Mouse (Mus musculus): ENCODE measurements at regions not wholly inside any gene's neighbourhood (a gene's known extent, or its start where the extent isn't known, plus 50 kb on each side); places are given as distances from the start of the nearest gene placed in this dataset.

- ATAC-seq (replicated peaks; ENCODE audit: low FRiP score), result no peak
- H3K9me3 ChIP-seq (replicated peaks), result no peaks in the 10 kb centered on the region
- H3K4me3 ChIP-seq (replicated peaks), result no peak overlapping the region
- no peaks in the 10 kb centered on the region for H3K27me3 ChIP-seq
- no peak overlapping the region for H3K4me2 ChIP-seq
- no peaks in the 10 kb centered on the region for H3K36me3 ChIP-seq
- peaks cover 12% of the 10 kb centered on the region for H3K4me1 ChIP-seq
- 74% methylated on average over 1 of the region's 1 CpGs for WGBS
- no peak overlapping the region for H3K27ac ChIP-seq
- no peak overlapping the region for H3K9ac ChIP-seq
Measured at GRCm38 (mm10) chr12:25281438-25281837, 184.5 kb upstream of the Id2 start.

- WGBS, result 63% methylated on average over 6 of the region's 6 CpGs
- Histone ChIP-seq H3K27ac (no peak overlapping the region), H3K4me3 (replicated peaks) (no peak overlapping the region), H3K9ac (no peak overlapping the region), H3K4me1 (peaks cover 49% of the 10 kb centered on the region), H3K36me3 (no peaks in the 10 kb centered on the region), H3K4me2 (no peak overlapping the region), H3K9me3 (replicated peaks) (no peaks in the 10 kb centered on the region), H3K27me3 (no peaks in the 10 kb centered on the region)
- no peak for ATAC-seq (replicated peaks; ENCODE audit: low FRiP score)
Measured at GRCm38 (mm10) chr12:25273631-25274305, 176.8 kb upstream of the Id2 start.

GRCm38 (mm10) chr12:25272752-25273125 is 175.8 kb upstream of the Id2 start:
- H3K27me3 ChIP-seq, result no peaks in the 10 kb centered on the region
- ATAC-seq (replicated peaks; ENCODE audit: low FRiP score), result peak; percentile 69
- WGBS, result 8% methylated on average over 3 of the region's 3 CpGs

GRCm38 (mm10) chr12:25272114-25272751 is 175.3 kb upstream of the Id2 start:
- Histone ChIP-seq H3K27me3 (no peaks in the 10 kb centered on the region), H3K36me3 (no peaks in the 10 kb centered on the region), H3K27ac (peak overlapping the region; percentile 64), H3K4me2 (peak overlapping the region; percentile 27; the same call in 1 of the 2 replicates), H3K9me3 (replicated peaks) (no peaks in the 10 kb centered on the region), H3K9ac (no peak overlapping the region), H3K4me3 (replicated peaks) (no peak overlapping the region), H3K4me1 (peaks cover 49% of the 10 kb centered on the region)
- peak; percentile 61 for ATAC-seq (replicated peaks; ENCODE audit: low FRiP score)
- 12% methylated on average over 6 of the region's 6 CpGs for WGBS

More at GRCm38 (mm10) chr12:25272752-25273125, 175.8 kb upstream of the Id2 start:
- Histone ChIP-seq H3K27ac (peak overlapping the region; percentile 64), H3K4me3 (replicated peaks) (no peak overlapping the region), H3K36me3 (no peaks in the 10 kb centered on the region), H3K9ac (no peak overlapping the region), H3K9me3 (replicated peaks) (no peaks in the 10 kb centered on the region), H3K4me1 (peaks cover 49% of the 10 kb centered on the region), H3K4me2 (peak overlapping the region; percentile 27; the same call in 1 of the 2 replicates)

- Histone ChIP-seq H3K9ac (no peak overlapping the region), H3K4me3 (replicated peaks) (no peak overlapping the region), H3K27ac (no peak overlapping the region), H3K9me3 (replicated peaks) (no peaks in the 10 kb centered on the region), H3K4me2 (no peak overlapping the region), H3K4me1 (peaks cover 70% of the 10 kb centered on the region), H3K36me3 (no peaks in the 10 kb centered on the region), H3K27me3 (no peaks in the 10 kb centered on the region)
- ATAC-seq (replicated peaks; ENCODE audit: low FRiP score), result no peak
- 70% methylated on average over 3 of the region's 3 CpGs for WGBS
Measured at GRCm38 (mm10) chr12:25269878-25270277, 172.9 kb upstream of the Id2 start.

DNA sequence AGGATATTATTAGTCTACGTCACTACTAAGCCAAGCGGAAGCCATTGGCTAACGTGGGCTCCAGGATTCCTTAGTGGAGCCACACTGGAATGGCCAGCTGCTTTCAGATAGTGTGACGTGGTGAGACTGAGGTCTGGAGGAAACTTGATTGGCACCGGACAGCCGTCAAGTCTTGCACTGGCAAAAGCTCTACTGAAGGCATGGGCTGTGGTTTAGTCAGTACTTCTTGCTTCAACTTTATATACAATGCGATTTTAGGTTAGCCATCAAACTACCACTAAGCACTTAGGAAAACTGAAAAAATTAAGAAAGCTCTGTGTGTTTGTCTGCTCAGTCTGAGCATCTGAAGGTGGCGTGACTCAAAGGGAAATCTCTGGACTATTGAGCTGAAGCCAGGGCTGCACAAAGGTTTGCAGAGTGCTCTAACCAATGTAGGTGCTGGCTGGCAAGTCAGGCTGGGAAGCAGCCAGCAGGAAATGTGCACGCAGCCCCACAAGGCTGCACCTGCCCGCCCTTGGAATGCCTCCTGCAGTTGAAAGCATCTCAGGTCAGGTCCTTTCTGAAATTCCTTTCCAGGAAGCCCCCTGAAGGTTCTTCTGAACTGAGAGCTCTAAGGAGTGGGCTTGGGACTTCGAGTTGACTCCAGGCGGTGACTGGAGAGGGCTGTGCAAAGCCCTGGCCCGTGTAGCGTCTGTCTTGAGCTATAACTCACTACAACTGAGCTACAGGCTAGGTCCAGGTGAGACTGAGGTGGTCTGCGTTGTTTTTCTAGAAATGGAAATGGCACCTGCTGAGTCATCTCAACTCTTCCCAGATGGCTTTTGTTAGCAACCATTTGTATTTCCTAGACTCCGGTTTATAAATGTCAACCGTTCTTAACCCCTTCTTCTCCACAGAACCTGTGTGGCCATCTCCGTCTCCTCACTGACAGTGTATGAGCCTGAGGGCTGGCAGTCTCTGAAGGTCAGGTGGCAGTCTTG is 172.2 kb upstream of the Id2 start:
- no peaks in the 10 kb centered on the region for H3K27me3 ChIP-seq
- H3K4me3 ChIP-seq (replicated peaks), result no peak overlapping the region
- no peak overlapping the region for H3K4me2 ChIP-seq
- ATAC-seq (replicated peaks; ENCODE audit: low FRiP score), result no peak
- no peak overlapping the region for H3K27ac ChIP-seq
- H3K9ac ChIP-seq, result no peak overlapping the region
- WGBS, result 62% methylated on average over 18 of the region's 18 CpGs
- peaks cover 66% of the 10 kb centered on the region for H3K4me1 ChIP-seq
- no peaks in the 10 kb centered on the region for H3K36me3 ChIP-seq
- no peaks in the 10 kb centered on the region for H3K9me3 ChIP-seq (replicated peaks)

- no peaks in the 10 kb centered on the region for H3K9me3 ChIP-seq (replicated peaks)
- no peaks in the 10 kb centered on the region for H3K27me3 ChIP-seq
- H3K4me1 ChIP-seq, result peaks cover 58% of the 10 kb centered on the region
- 74% methylated on average over 7 of the region's 7 CpGs for WGBS
- no peak overlapping the region for H3K27ac ChIP-seq
- no peak overlapping the region for H3K9ac ChIP-seq
- H3K36me3 ChIP-seq, result no peaks in the 10 kb centered on the region
- H3K4me2 ChIP-seq, result no peak overlapping the region
- ATAC-seq (replicated peaks; ENCODE audit: low FRiP score), result no peak
- no peak overlapping the region for H3K4me3 ChIP-seq (replicated peaks)
Measured at GRCm38 (mm10) chr12:25268323-25268722, 171.4 kb upstream of the Id2 start.

GRCm38 (mm10) chr12:25267572-25268115 is 170.7 kb upstream of the Id2 start:
- Histone ChIP-seq H3K27me3 (no peaks in the 10 kb centered on the region), H3K4me3 (replicated peaks) (no peak overlapping the region), H3K27ac (no peak overlapping the region), H3K9me3 (replicated peaks) (no peaks in the 10 kb centered on the region), H3K4me1 (peaks cover 51% of the 10 kb centered on the region), H3K4me2 (no peak overlapping the region), H3K36me3 (no peaks in the 10 kb centered on the region), H3K9ac (no peak overlapping the region)
- 90% methylated on average over 13 of the region's 13 CpGs for WGBS
- ATAC-seq (replicated peaks; ENCODE audit: low FRiP score), result no peak

- Histone ChIP-seq H3K27me3 (no peaks in the 10 kb centered on the region), H3K4me2 (no peak overlapping the region), H3K36me3 (no peaks in the 10 kb centered on the region), H3K4me3 (replicated peaks) (no peak overlapping the region), H3K9ac (no peak overlapping the region), H3K9me3 (replicated peaks) (no peaks in the 10 kb centered on the region), H3K27ac (no peak overlapping the region), H3K4me1 (peaks cover 44% of the 10 kb centered on the region)
- ATAC-seq (replicated peaks; ENCODE audit: low FRiP score), result no peak
- 69% methylated on average over 17 of the region's 17 CpGs for WGBS
Measured at GRCm38 (mm10) chr12:25266701-25267571, 170.0 kb upstream of the Id2 start.

DNA sequence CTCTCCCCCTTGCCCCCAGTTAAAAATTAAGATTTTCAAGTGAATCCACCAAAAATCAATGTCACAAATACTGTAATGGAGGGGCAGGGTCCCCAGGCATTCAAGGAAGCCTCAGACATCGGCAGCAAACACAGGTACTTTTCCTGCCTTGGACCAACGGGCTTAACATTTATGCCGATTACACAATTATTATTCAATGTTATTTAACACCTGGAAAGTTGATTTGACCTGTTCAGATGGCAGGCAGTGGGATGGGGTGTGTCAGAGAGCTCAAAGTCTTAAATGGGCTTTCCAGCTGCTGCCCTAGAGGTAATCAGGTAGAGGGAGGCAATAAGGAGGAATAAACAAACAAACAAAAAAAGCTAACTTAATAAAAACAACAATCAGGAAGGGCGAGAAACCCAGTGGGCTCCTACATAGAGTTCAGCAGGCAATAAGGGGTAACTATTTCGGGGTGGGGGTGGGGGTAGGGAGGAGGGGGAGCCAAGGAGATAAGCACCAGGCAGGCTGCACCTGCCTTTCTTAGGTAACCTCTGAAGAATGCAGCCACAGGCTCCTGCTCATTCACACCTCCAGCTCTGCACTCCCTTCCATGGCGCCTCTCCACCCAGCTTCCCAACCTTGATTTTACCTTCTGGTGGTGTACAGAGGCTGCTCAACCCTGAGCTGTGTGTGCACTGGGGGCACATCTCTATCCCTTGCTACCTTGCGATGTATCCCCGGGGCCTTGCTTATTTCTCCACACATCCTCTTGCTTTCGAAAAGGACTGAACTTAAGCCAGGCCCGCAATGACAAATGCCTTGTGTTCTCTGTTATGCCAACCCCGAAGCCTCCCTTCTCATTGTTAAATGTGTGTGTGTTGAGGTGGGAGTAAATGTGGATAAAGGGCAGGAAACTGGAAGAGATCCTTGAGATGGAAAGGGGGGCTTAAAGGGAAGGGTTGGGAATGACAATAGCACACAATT is 168.9 kb upstream of the Id2 start:
- Histone ChIP-seq H3K9me3 (replicated peaks) (no peaks in the 10 kb centered on the region), H3K4me2 (no peak overlapping the region), H3K27ac (no peak overlapping the region), H3K4me1 (peaks cover 38% of the 10 kb centered on the region), H3K36me3 (no peaks in the 10 kb centered on the region), H3K4me3 (replicated peaks) (no peak overlapping the region), H3K9ac (no peak overlapping the region), H3K27me3 (no peaks in the 10 kb centered on the region)
- 50% methylated on average over 11 of the region's 11 CpGs for WGBS
- 0 out of 2 replicates have a peak, but pooled peaks have one; percentile 13 for ATAC-seq (replicated peaks; ENCODE audit: low FRiP score)
